Mouse (Mus musculus) E14TG2a.4 (cell line): ENCODE measurements around the gene Prr12.

Experiments
- CTCF ChIP-seq: conservative IDR thresholded peaks from 2 replicates; pipeline ENCODE4 v1.5.1; 2014; ENCODE audit warnings: low read length
- NANOG ChIP-seq: IDR thresholded peaks from 2 replicates; pipeline ENCODE4 v1.6.1; 2014; ENCODE audit warnings: borderline replicate concordance, low read length, mixed read lengths

DNA sequence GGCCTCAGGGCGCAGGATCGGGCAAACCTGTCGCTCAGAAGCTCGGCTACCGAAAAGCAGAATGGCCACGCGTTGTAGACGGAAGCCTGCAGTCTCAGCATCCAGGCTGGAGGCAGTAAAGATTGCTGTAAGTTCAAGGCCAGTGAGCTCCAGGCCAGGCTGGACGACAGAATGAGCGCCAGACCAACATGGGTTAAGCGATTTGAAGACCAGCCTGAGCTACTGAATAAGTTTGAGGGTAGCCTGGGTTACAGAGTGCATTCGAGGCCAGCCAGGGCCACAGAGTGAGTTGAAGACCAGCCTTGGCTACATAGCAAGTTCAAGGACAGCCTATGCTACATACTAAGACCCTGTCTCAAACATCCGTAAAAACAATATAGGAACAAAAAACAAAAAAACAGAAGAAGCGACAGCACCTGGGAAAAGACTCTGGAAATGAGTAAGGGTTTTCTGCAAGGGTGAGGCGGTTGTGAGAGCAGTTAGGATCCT, 54.7 kb downstream of the Prr12 start:
- TF ChIP-seq CTCF (no peak), NANOG (no peak)
